In genomic region chr2:159004417-159004816, GRCm38 (mm10) we compare ENCODE assay signal across 15 mouse cellular contexts.
DNase-seq lines count a peak whose midpoint lies in the region; ATAC-seq lines count a peak whose summit lies in the region.
"Had no signal": no experiment of that assay in that cellular context is flagged by ENCODE, and none has a peak within 500 bp of the region (broad histone marks: within the 10 kb centered on the region; RNA-seq: fewer than 3 reads in every experiment).

No protein-coding gene starts in this region.

- no peak overlapping the region for H3K9ac ChIP-seq in forebrain, embryonic 13.5 days
- H3K9ac ChIP-seq in hindbrain, embryonic 14.5 days = no peak overlapping the region
- no peak overlapping the region for H3K9ac ChIP-seq in midbrain, embryonic 13.5 days (replicated peaks)
- H3K9ac ChIP-seq: liver, embryonic 13.5 days had no signal

- H3K4me2 ChIP-seq in forebrain, embryonic 13.5 days = no peak overlapping the region
- H3K4me2 ChIP-seq in hindbrain, embryonic 14.5 days (replicated peaks) = no peak overlapping the region
- no peak overlapping the region for H3K4me2 ChIP-seq in midbrain, embryonic 13.5 days (replicated peaks)
- H3K4me2 ChIP-seq: liver, embryonic 13.5 days had no signal

- H3K36me3 ChIP-seq in forebrain, embryonic 13.5 days (ENCODE audit: poor library complexity, severe bottlenecking) = no peaks in the 10 kb centered on the region
- H3K36me3 ChIP-seq in hindbrain, embryonic 14.5 days (replicated peaks; ENCODE audit: control insufficient read depth, insufficient read depth) = no peaks in the 10 kb centered on the region
- H3K36me3 ChIP-seq in midbrain, embryonic 13.5 days = no peaks in the 10 kb centered on the region
- H3K36me3 ChIP-seq: liver, embryonic 13.5 days had no signal

- 38% methylated on average over 9 of the region's 9 CpGs for WGBS in forebrain, embryonic 13.5 days
- WGBS in hindbrain, embryonic 14.5 days = 44% methylated on average over 9 of the region's 9 CpGs
- WGBS in midbrain, embryonic 13.5 days = 46% methylated on average over 9 of the region's 9 CpGs

- H3K27ac ChIP-seq in forebrain, embryonic 13.5 days = peak overlapping the region; percentile 58
- H3K27ac ChIP-seq in hindbrain, embryonic 14.5 days = peak overlapping the region; percentile 20; the same call in 1 of the 2 replicates
- H3K27ac ChIP-seq in midbrain, embryonic 13.5 days = peak overlapping the region; percentile 45
- H3K27ac ChIP-seq: liver, embryonic 13.5 days had no signal

- H3K9me3 ChIP-seq in forebrain, embryonic 13.5 days (replicated peaks) = no peaks in the 10 kb centered on the region
- no peaks in the 10 kb centered on the region for H3K9me3 ChIP-seq in hindbrain, embryonic 14.5 days (ENCODE audit: control insufficient read depth, low read length)
- H3K9me3 ChIP-seq in midbrain, embryonic 13.5 days = no peaks in the 10 kb centered on the region
- H3K9me3 ChIP-seq: liver, embryonic 13.5 days; megakaryocyte, embryonic 14.5 days had no signal

- ATAC-seq in forebrain, embryonic 13.5 days = peak; percentile 67
- no peak for ATAC-seq in hindbrain, embryonic 14.5 days (ENCODE audit: low FRiP score)
- ATAC-seq in midbrain, embryonic 13.5 days = peak; percentile 38; the same call in 1 of the 2 replicates
- ATAC-seq in megakaryocyte-erythroid progenitor cell, adult 5-6 weeks (replicated peaks; ENCODE audit: low FRiP score, low TSS enrichment, poor library complexity, severe bottlenecking) = no peak

- no peak overlapping the region for H3K4me3 ChIP-seq in forebrain, embryonic 13.5 days
- no peak overlapping the region for H3K4me3 ChIP-seq in hindbrain, embryonic 14.5 days (replicated peaks; ENCODE audit: low read length)
- no peak overlapping the region for H3K4me3 ChIP-seq in midbrain, embryonic 13.5 days (replicated peaks)
- H3K4me3 ChIP-seq: erythroblast, embryonic 14.5 days; liver, embryonic 13.5 days; megakaryocyte, embryonic 14.5 days had no signal

- H3K27me3 ChIP-seq in forebrain, embryonic 13.5 days = no peaks in the 10 kb centered on the region
- H3K27me3 ChIP-seq in hindbrain, embryonic 14.5 days (ENCODE audit: control insufficient read depth, insufficient read depth, low read length) = 0 out of 2 replicates have a peak, but pooled peaks cover 3% of the 10 kb centered on the region
- H3K27me3 ChIP-seq in midbrain, embryonic 13.5 days = 0 out of 2 replicates have a peak, but pooled peaks cover 3% of the 10 kb centered on the region
- H3K27me3 ChIP-seq: CH12.LX; liver, embryonic 13.5 days; megakaryocyte, embryonic 14.5 days had no signal

- peak; percentile 59 for DNase-seq in layer of hippocampus, adult 11-12 months (ENCODE audit: low spot score)
- no peak for DNase-seq in layer of hippocampus, adult 9-10 months (ENCODE audit: low spot score)
- DNase-seq in hindbrain, embryonic 14.5 days (ENCODE audit: low spot score) = no peak
- no peak for DNase-seq in gastrocnemius, postnatal 4 days (ENCODE audit: low spot score in 2 of 2)
- DNase-seq in spleen, postnatal 4 days (ENCODE audit: low spot score in 2 of 2) = no peak
- DNase-seq: cerebellum, postnatal 25 days; gastrocnemius, postnatal 25 days; kidney, adult 11 months; liver, embryonic 13.5 days had no signal

- peaks cover 31% of the 10 kb centered on the region for H3K4me1 ChIP-seq in forebrain, embryonic 13.5 days
- peaks cover 17% of the 10 kb centered on the region for H3K4me1 ChIP-seq in hindbrain, embryonic 14.5 days (replicated peaks; ENCODE audit: control insufficient read depth, insufficient read depth, low read length)
- peaks cover 24% of the 10 kb centered on the region for H3K4me1 ChIP-seq in midbrain, embryonic 13.5 days (replicated peaks)
- H3K4me1 ChIP-seq: liver, embryonic 13.5 days; megakaryocyte, embryonic 14.5 days had no signal

Comparison
In these comparisons a context has a peak if more than half of its experiments do, and no peak if none do; other contexts are left out.
1. ATAC-seq: peak in forebrain, embryonic 13.5 days (single experiment) and midbrain, embryonic 13.5 days (single experiment); none in hindbrain, embryonic 14.5 days (single experiment) and megakaryocyte-erythroid progenitor cell, adult 5-6 weeks (single experiment).
2. Peak in every context shown above with its lines, with median percentiles within 50 percentile points of each other: H3K27ac ChIP-seq.